Mouse (Mus musculus) cerebellum, adult 8-10 months (tissue): ENCODE results near the gene Atf7.
A peak's percentile ranks its signal among the peaks of the same experiment; 100 is the strongest.

Experiments
- DNase-seq: peaks from one replicate; pipeline ENCODE4 v3.0.0; 2022

Atf7 gene

GRCm38 (mm10) chr15:102512471-102512870 is 112.8 kb downstream of the Atf7 start:
- DNase-seq: no peak

- no peak for DNase-seq
Measured at GRCm38 (mm10) chr15:102512010-102512409, 113.3 kb downstream of the Atf7 start.

GRCm38 (mm10) chr15:102511285-102511833 is 113.9 kb downstream of the Atf7 start:
- DNase-seq: peak; percentile 32

GRCm38 (mm10) chr15:102510590-102511284 is 114.5 kb downstream of the Atf7 start:
- DNase-seq: peak; percentile 74

GRCm38 (mm10) chr15:102510110-102510509 is 115.2 kb downstream of the Atf7 start:
- DNase-seq: peak; percentile 30

GRCm38 (mm10) chr15:102508336-102508735 is 116.9 kb downstream of the Atf7 start:
- peak; percentile 10 for DNase-seq

GRCm38 (mm10) chr15:102507561-102507960 is 117.7 kb downstream of the Atf7 start:
- DNase-seq: no peak

- no peak for DNase-seq
Measured at GRCm38 (mm10) chr15:102506864-102507263, 118.4 kb downstream of the Atf7 start.

GRCm38 (mm10) chr15:102506464-102506830 is 118.8 kb downstream of the Atf7 start:
- no peak for DNase-seq

GRCm38 (mm10) chr15:102505770-102506463 is 119.3 kb downstream of the Atf7 start:
- no peak for DNase-seq

- peak; percentile 10 for DNase-seq
Measured at GRCm38 (mm10) chr15:102505073-102505769, 120.0 kb downstream of the Atf7 start.

GRCm38 (mm10) chr15:102503924-102504782 is 121.1 kb downstream of the Atf7 start:
- peak; percentile 10 for DNase-seq

GRCm38 (mm10) chr15:102503447-102503846 is 121.8 kb downstream of the Atf7 start, which contains the start of gene Gm10337:
TSS of gene Gm10337 (plus strand) at chr15:102503722.
- no peak for DNase-seq

GRCm38 (mm10) chr15:102502254-102502840 is 122.9 kb downstream of the Atf7 start:
- DNase-seq: peak; percentile 4

GRCm38 (mm10) chr15:102501084-102501814 is 124.0 kb downstream of the Atf7 start:
- no peak for DNase-seq

GRCm38 (mm10) chr15:102500479-102500878 is 124.8 kb downstream of the Atf7 start:
- no peak for DNase-seq

GRCm38 (mm10) chr15:102499851-102500250 is 125.4 kb downstream of the Atf7 start:
- DNase-seq: no peak

- no peak for DNase-seq
Measured at GRCm38 (mm10) chr15:102499370-102499769, 125.9 kb downstream of the Atf7 start.

- no peak for DNase-seq
Measured at GRCm38 (mm10) chr15:102498322-102498721, 126.9 kb downstream of the Atf7 start.

GRCm38 (mm10) chr15:102487664-102488063 is 137.6 kb downstream of the Atf7 start:
- DNase-seq: no peak

- DNase-seq: no peak
Measured at GRCm38 (mm10) chr15:102485853-102486252, 139.4 kb downstream of the Atf7 start.
